Comparison of ENCODE assay signal across 8 mouse cellular contexts in the genomic region with DNA sequence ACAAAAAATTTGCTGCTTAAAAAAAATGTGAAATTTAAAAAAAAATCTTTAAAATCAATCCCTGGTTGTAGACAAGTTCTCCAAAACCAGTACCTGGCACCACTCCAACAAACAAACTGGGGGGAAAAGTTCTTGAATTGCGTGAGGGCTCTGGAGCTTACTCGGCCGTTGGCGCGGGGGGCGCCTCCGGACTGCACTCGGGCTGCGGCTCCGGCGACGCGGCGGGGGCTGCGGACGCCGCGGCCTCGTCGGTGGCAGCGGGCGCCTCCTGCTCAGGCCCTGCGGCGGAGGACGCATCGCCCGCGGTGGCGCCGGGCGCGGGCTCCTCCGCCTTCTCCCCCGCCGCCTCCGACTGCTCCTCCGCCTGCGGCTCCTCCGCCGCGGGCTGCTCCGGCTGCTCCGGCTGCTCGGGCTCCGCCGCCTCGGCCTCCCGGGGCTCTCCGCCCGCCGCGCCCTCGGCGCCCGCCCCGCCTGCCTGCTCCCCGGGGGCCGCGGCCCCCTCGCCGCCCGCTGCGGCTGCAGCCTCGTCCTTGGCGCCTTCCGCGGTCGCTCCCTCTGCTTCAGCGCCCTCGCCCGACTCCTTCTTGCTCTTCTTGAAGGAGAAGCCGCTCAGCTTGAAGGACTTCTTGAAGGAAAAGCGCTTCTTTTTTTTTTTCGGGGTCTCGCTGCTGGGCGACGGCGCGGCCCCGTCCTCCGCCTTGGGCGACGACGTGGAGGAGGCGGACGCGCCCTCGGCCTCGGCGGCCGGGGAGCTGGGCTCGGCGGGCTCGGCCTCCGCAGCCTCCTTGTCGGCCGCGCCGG. TPM values are rescaled to one million over a fixed set of nuclear protein-coding genes. Genes with fewer than 3 reads are reported as not detected.
DNase-seq lines count a peak whose midpoint lies in the region.

No protein-coding gene starts in this region.

- intact Hi-C loops in left cerebral cortex, postnatal 25 days (cut with DNase I): loop anchor here (2.0 to 10.0 kb wide), 6 partner anchors 63 to 1929 kb away; no protein-coding TSS in a partner anchor

- peaks cover 45% of the 10 kb centered on the region for H3K4me1 ChIP-seq in megakaryocyte, embryonic 14.5 days

- H3K27me3 ChIP-seq in megakaryocyte, embryonic 14.5 days (replicated peaks): peaks cover 51% of the 10 kb centered on the region

- no peaks in the 10 kb centered on the region for H3K9me3 ChIP-seq in megakaryocyte, embryonic 14.5 days

- peak; percentile 75 for DNase-seq in ZHBTc4 (ENCODE audit: low read depth, low spot score)
- peak; percentile 79 to 80 for DNase-seq in cerebellum, postnatal 10 days
- DNase-seq in gastrocnemius, postnatal 10 days: peak; percentile 63
- DNase-seq in induced T-regulatory cell, adult 2 months (ENCODE audit: low read depth): peak; percentile 54
- DNase-seq in left cerebral cortex, postnatal 25 days (ENCODE audit: low spot score in 2 of 2): peak; percentile 49 to 55
- DNase-seq in right cerebral cortex, postnatal 14 days: peak; percentile 37
- DNase-seq in B cell, adult 2 months: no peak

- no peaks in the 10 kb centered on the region for H3K36me3 ChIP-seq in megakaryocyte, embryonic 14.5 days (replicated peaks; ENCODE audit: low read length)

- peak overlapping the region; percentile 92 for H3K4me3 ChIP-seq in megakaryocyte, embryonic 14.5 days (replicated peaks)

RNA-seq across cellular contexts. Expression of a gene that starts 2.6 kb away (rescaled TPM):
- total RNA-seq in gastrocnemius, postnatal 10 days (2021): 100 to 1,000 TPM; 156 to 179 TPM
- 100 to 1,000 TPM; 182 to 189 TPM for total RNA-seq in left cerebral cortex, postnatal 25 days (2021)
- 5.0 and 24.3 TPM in 2 replicates for polyA plus RNA-seq in megakaryocyte, embryonic 14.5 days (2012; ENCODE audit: insufficient read depth, low replicate concordance)

Comparison
In these comparisons a context has a peak if more than half of its experiments do, and no peak if none do; other contexts are left out.
1. DNase-seq: peak in ZHBTc4 (single experiment), cerebellum, postnatal 10 days (2 of 2), gastrocnemius, postnatal 10 days (single experiment), induced T-regulatory cell, adult 2 months (single experiment), left cerebral cortex, postnatal 25 days (2 of 2) and right cerebral cortex, postnatal 14 days (single experiment); none in B cell, adult 2 months (0 of 2).